Comparison of ENCODE assay signal across 7 mouse cellular contexts in genomic region chr2:142900120-142900861, GRCm38 (mm10). TPM values are rescaled to one million over a fixed set of nuclear protein-coding genes. Genes with fewer than 3 reads are reported as not detected.
DNase-seq lines count a peak whose midpoint lies in the region; ATAC-seq and TF ChIP-seq lines count a peak whose summit lies in the region.

No protein-coding gene starts in this region.

- H3K9ac ChIP-seq in embryonic facial prominence, embryonic 12.5 days = 0 out of 2 replicates have a peak overlapping the region, but pooled peaks have one; percentile 77

- peaks cover 10% of the 10 kb centered on the region; the same call in 1 of the 2 replicates for H3K4me1 ChIP-seq in spleen, adult 2 months (ENCODE audit: control insufficient read depth, insufficient read depth, insufficient read length)
- no peaks in the 10 kb centered on the region for H3K4me1 ChIP-seq in embryonic facial prominence, embryonic 12.5 days
- H3K4me1 ChIP-seq in limb, embryonic 10.5 days = peaks cover 22% of the 10 kb centered on the region

- no peak for DNase-seq in spleen, adult 2 months (ENCODE audit: low read depth in 1 of 2, low spot score in 2 of 2)
- DNase-seq in spleen, postnatal 4 days (ENCODE audit: low spot score in 2 of 2) = no peak
- DNase-seq in limb, embryonic 10.5 days (ENCODE audit: low spot score) = no peak
- peak; percentile 29 for DNase-seq in splenic B cell, adult 2 months (ENCODE audit: low read depth, low spot score)
- DNase-seq in cerebellum, postnatal 14 days = no peak
- DNase-seq in layer of hippocampus, adult 18-20 months (ENCODE audit: low spot score in 2 of 2) = no peak

- ATAC-seq in embryonic facial prominence, embryonic 12.5 days (ENCODE audit: insufficient number of reproducible peaks, insufficient read depth, low FRiP score, low TSS enrichment) = no peak

- no peaks in the 10 kb centered on the region for H3K36me3 ChIP-seq in spleen, adult 2 months (ENCODE audit: control insufficient read depth, insufficient read depth, low read length)
- no peaks in the 10 kb centered on the region for H3K36me3 ChIP-seq in embryonic facial prominence, embryonic 12.5 days
- no peaks in the 10 kb centered on the region for H3K36me3 ChIP-seq in limb, embryonic 10.5 days
- no peaks in the 10 kb centered on the region for H3K36me3 ChIP-seq in splenic B cell, adult 2 months (ENCODE audit: control insufficient read depth, insufficient read depth, low read length, poor library complexity, severe bottlenecking)

- WGBS in spleen, adult 2 months = 11% methylated on average over 10 of the region's 10 CpGs
- WGBS in embryonic facial prominence, embryonic 12.5 days = 55% methylated on average over 10 of the region's 10 CpGs
- 60% methylated on average over 10 of the region's 10 CpGs for WGBS in limb, embryonic 10.5 days

- H3K9me3 ChIP-seq in embryonic facial prominence, embryonic 12.5 days = no peaks in the 10 kb centered on the region
- no peaks in the 10 kb centered on the region for H3K9me3 ChIP-seq in limb, embryonic 10.5 days (replicated peaks)

- H3K27me3 ChIP-seq in spleen, adult 2 months (ENCODE audit: control insufficient read depth, insufficient read depth, low read length) = no peaks in the 10 kb centered on the region
- no peaks in the 10 kb centered on the region for H3K27me3 ChIP-seq in embryonic facial prominence, embryonic 12.5 days
- no peaks in the 10 kb centered on the region for H3K27me3 ChIP-seq in limb, embryonic 10.5 days (ENCODE audit: low read depth, poor library complexity, severe bottlenecking)
- H3K27me3 ChIP-seq in splenic B cell, adult 2 months (ENCODE audit: control insufficient read depth, insufficient read depth, low read length, poor library complexity, severe bottlenecking) = no peaks in the 10 kb centered on the region

- TF ChIP-seq POLR2A in spleen, adult 2 months (IDR thresholded peaks at IDR 0.05; ENCODE audit: low read depth, low read length) = no peak

- no peak overlapping the region for H3K27ac ChIP-seq in spleen, adult 2 months (ENCODE audit: insufficient read depth, low read length)
- H3K27ac ChIP-seq in embryonic facial prominence, embryonic 12.5 days = no peak overlapping the region
- H3K27ac ChIP-seq in limb, embryonic 10.5 days = 0 out of 2 replicates have a peak overlapping the region, but pooled peaks have one; percentile 92

- peak overlapping the region; percentile 70 for H3K4me2 ChIP-seq in embryonic facial prominence, embryonic 12.5 days (replicated peaks)

- TF ChIP-seq CTCF in spleen, adult 2 months (IDR thresholded peaks at IDR 0.05; ENCODE audit: extremely low read depth, insufficient read depth, insufficient read length, insufficient replicate concordance) = no peak

- peak overlapping the region; percentile 72 for H3K4me3 ChIP-seq in spleen, adult 2 months (ENCODE audit: extremely low read depth, insufficient read depth, insufficient read length)
- H3K4me3 ChIP-seq in embryonic facial prominence, embryonic 12.5 days = peak overlapping the region; percentile 68
- peak overlapping the region; percentile 85 for H3K4me3 ChIP-seq in limb, embryonic 10.5 days

RNA-seq across cellular contexts. Expression of gene Kif16b, which starts 1.0 kb away (rescaled TPM):
- polyA plus RNA-seq in spleen, adult 2 months (2012; rRNA removed) = 4.6 and 5.6 TPM in 2 replicates
- 11.3 and 11.4 TPM in 2 replicates for polyA plus RNA-seq in embryonic facial prominence, embryonic 12.5 days (2016; fragmentation: Nextera tagmentation; extraction: Ambion mirVana)
- 8.3 and 9.7 TPM in 2 replicates for polyA plus RNA-seq in limb, embryonic 10.5 days (2016; fragmentation: Nextera tagmentation; extraction: Ambion mirVana)
- total RNA-seq in layer of hippocampus, adult 18-20 months (2021) = 10 to 100 TPM; 11.0 to 11.9 TPM
